Mouse (Mus musculus) embryo, embryonic 10 days (tissue): Measurements from ENCODE around the gene Tmem214.
A peak's percentile ranks its signal among the peaks of the same experiment; 100 is the strongest.

Experiments
- DNase-seq: peaks from one replicate; pipeline ENCODE4 v3.0.0-alpha.2; 2015; ENCODE audit warnings: low spot score

Gene Tmem214

DNA sequence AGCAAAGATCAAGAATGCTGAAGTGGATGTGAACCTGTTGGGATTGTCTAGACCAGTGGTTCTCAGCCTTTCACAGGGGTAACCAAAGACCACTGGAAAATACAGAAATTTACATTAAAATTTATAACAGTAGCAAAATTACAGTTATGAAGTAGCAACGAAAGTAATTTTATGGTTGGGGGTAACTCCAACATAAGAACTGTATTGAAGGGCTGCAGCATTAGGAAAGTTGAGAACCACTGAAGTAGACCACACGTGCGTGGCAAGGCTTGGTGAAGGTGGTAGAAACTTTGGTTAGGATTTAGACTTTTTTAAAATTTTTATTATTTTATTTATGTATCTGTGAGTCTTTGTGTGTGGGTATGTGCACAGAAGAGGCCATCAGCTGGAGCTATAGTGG, at the start of gene Tmem214:
Gene Tmem214 (plus strand): TSS at position 301 of the 400 bp plus-strand sequence.
- no peak for DNase-seq

DNA sequence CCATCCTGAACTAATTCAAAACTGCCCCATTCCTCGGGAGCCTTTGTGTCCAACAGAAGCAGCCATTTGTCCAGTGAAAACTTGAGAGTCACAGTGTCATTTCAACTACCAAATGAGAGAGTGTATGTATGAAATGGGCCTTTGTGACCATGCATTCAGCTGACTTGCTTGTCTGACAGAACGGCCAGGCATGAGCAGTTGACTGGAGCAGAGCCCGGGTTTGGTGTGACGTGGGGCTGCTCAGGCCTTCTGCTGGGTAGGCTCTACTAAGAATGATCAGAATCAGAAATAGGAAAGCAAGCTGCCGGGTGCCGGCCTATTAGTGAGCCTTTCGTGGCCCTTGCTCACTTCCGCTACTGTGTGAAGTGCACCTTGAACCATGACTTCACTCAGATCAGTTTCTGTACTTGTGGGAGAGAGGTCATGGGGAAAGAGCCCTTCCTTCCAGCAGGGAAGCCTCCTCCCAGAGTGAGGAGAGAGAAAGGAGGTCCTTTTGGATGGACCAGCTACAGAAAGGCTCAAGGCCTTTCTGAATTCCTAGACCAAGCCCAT, 49.0 kb upstream of the Tmem214 start:
- no peak for DNase-seq

DNA sequence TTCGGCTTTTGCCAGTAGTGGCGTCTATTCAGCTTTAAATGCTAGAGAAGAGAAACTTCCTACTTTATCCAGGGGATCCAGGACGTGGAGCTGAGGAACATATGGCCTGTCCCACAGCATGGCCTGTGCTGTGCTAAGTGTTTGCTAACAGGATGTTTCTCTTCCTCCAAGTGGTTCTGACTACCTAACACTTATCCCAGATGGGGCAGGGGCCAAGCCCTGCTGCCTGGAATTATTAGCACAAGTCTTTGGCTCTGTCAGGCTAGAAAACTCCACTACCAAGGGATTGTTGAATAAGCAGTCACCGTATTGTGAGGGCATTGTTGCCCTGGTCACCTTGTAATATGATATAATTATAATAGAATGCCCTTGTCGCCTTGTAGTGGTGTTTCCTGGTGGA, 45.1 kb upstream of the Tmem214 start:
- no peak for DNase-seq

DNA sequence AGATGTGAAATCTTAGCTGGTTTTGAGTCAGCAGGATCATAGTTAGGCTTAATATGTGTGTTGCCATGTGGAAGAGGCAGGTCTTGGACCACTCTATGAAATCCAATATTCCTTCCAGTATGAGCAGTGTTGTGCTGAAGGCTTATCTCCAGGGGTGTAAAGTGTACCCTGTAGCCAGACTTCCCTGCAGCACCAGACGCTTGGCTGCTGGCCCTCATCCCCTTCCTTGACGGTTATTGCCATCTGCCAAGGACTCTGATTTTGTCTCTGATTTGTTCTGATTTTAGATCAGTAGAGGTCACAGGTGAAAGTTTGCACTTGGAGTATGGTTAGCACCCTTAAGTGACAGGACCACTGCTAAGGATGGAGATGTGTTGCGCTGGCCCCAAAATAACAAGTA, 44.7 kb upstream of the Tmem214 start:
- no peak for DNase-seq

DNA sequence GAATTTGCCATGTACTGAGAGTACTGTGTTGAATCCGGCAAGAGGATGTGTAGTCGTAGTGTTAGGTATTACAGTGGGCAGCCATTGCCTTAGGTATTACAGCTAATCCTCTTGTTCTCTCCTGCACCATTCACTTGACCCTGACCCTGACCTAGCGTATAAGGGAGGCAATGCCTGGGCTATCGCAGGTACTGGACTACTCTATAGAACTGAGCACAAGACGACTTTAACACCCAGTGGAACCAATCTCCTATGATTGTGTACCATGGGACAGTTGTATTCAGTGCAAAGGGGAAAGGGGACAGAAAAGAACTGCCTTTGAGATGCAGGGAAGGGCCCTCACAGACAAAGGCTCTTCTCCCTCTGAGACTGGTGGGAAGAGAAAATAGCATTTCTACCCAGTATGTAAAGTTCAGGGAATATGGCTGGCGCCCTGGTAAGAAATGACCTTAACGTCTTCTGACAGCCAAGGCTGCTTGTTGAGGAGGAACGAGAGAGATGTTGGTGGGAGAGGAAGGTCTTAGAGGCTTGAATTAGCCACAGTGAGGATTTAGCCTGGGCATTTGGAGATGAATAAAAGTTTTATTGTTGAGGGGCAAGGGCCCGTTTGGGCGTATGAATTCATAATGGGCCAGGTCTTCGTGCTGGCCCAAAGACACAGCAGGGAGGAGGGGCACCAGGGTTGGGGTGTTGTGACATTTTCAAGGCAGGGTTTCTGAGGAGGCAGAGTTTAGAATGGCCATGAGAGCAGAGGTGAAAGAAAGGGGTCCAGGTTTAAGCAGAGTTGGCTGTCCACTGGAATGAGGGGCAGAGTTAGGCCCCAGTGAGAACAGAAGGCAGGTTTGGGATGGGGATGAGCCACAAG, 43.5 kb upstream of the Tmem214 start:
- DNase-seq = no peak

DNA sequence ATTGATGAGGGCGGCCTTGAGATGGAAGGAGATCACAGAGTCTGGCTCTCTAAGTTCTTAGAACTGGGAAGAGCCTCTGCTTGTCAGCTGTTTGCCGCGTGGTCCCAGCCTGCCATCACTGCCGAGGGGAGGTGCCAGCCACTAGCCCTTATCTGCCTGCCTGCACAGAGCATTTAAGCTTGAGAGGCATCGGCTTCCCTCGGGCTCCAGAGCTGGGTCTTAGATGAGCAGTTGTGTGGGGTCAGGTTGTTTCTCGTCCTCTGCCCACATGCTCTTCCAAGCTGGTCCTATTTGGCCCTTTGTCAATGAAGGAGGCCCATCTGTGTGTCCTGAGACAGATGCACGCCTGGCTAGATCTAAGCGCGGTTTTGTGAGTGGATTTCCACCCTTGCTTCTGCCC, 42.6 kb upstream of the Tmem214 start:
- no peak for DNase-seq

DNA sequence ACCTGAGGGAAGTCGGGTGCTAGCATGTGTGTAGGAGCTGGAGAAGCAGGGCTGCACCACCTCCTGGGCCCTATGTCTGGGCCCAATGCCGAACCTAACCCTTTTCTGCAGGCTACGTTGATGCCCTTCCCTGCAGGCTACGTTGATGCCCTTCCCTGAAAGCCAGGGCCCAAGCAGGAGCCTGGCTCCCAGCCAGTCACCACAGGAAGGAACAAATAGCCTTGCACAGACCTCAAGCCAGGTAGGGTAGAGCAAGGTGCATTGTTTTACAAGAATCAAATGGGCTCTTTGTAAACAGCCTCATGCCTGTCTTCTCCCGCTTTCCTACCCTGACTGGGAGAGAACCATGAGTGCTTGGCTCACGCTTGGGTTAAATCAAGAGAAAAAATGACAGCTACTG, 42.0 kb upstream of the Tmem214 start:
- DNase-seq = no peak

DNA sequence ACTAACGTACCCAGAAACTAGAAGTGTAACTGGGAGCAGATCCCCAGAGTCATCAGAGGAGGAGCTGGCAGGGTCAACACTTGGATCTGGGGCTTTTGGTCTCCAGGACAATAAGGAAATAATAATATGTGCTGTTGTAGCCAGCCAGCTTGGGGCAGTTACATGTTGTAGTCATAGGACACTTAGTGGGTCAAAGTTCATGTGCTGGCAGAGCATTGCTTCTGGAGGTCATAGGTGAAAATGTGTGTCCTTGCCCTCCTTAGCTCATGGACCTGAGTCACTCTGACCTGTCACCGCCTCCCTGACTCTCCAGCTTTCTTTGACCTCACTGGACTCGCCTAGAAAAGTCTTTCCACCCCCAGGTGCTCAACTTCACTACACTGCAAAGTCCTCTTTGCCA, 34.4 kb upstream of the Tmem214 start:
- DNase-seq = no peak

DNA sequence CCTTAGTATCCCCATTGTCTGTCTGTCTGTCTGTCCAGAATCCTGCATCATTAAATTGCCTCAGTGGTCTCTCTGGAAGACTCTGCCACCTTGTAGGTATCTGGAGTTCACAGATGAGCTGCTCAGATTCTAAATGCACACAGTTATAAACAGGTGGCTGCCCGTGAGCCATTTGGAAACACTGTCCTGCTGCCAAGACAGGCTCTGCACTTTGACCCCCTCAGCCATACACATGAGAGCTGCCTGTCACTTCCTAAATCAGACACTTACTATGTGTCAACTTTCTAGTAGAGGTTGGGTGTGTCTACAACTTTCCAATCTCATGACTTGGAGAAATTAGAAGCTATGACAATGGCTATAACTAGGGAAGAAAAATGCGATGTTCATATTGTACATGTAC, 28.1 kb upstream of the Tmem214 start:
- no peak for DNase-seq

DNA sequence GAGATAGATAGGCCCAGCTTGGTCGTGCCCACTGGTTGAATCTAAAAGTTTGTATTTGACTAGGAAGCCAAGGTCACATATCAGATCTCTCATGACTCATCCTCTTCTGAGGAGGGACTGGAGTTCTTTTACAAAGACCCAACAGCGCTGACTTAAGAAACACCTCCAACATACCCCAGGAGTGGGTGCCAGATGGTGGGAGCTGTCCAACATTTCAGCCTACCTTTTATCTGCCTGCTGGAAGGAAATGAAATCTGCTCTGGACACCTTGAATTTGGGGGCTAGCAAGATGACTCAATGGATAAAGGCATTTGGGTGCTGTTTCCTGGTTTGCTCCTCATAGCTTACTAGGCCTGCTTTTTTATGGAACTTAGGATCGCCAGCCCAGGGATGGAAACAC, 25.9 kb upstream of the Tmem214 start:
- no peak for DNase-seq

DNA sequence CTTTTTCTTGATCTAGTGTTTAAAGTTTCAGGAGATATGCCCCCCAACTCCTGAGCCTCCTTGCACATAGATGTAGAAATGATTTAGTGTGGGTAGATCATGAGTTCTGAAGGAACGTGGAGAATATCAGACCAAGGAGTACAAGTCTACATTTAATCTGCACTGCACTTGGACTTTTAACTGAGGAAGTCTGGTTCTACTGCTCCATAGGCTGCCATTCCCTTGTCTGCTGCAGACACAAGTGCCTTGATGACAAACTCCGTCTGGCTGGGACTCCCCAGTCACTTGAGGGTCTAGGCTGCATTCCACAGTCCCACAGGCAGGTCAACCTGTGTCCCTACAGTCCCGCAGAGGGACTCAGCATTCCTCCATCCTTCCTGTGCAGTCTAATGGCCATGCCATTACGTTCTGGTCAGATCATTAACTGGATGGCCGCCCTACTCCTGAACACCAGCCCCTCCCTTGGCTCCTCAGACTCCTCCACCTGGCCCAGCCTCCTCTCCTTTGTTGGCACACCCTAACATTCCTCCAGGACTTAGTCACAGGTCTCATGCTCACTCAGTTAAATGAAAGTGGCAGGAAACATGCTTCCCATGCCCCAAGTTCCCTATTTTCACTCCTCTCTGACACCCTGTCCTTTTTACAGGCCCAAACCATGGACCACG, 17.8 kb upstream of the Tmem214 start:
- no peak for DNase-seq

DNA sequence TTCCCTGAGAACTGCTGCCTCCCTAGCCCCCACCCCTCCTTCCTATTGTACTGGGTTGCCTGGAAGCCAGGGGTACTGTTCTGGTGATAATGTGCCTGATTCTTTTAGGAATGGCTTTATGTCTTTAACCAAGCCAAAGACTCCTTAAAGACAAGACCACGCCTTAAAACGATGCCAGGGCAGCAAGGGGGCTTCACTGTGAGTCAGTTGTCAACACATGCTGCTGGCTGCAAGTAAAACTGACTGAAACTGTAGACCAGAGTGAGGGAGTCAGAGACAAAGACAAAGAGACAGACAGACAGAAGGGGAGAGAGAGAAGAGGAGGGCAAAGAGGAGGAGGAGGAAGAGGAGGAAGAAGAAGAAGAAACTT, 17.3 kb upstream of the Tmem214 start:
- no peak for DNase-seq

DNA sequence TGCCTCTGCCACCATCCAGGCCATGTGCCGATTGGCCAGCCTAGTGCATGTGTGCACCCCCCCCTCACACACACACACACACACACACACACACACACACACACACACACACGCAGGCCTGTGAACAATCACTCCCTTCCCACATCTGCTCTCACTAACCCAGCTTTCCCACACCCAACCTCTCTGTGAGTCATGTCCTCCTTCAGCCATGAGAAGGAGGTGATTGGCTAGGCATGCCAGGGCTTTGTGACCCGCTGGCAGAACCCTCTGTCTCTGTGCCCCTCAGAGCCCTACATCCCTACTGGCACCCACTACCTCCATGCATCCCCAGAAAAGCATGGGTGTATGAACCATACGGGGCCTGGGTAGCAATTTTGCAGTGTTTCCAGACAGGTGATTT, 14.3 kb upstream of the Tmem214 start:
- DNase-seq = no peak

DNA sequence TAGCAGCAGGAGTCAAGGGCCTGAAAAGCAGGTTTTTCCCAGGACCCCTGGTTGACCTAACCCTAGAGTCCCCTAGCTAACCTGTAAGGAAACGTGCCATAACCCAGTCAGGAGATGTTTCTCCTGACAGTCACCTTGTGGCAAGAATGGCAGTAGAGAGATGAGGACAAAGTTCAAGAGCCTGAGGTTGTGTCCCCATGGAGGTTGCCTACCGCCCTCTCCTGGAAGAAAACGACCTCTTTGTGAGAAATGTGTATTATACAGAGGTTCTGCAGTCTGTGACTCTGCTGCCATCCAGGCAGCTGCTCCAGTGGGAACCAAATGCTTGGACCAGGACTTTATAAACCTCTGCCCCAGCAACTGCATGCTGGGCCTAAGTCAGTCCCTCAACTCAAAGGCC, 12.1 kb upstream of the Tmem214 start:
- peak; percentile 23 for DNase-seq

DNA sequence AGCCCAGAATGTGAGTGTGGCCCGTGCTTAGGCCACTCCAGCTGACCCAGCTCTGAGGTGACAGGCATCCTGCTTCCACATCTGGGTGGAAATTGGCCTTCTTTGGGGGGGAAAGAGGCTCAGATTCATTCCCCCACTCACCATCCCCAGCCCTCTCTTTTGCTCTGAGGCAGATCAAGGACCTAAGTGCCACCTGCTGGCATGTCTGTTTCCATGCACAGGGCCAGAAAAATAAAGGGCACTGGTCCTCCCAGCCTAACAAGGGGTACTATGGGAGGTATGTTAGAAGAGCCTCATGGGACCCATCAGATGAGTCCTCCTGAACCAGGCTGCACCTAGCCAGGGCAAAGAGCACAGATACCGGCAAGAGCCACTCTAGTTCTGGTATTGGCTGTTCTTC, 11.7 kb upstream of the Tmem214 start:
- DNase-seq = no peak

DNA sequence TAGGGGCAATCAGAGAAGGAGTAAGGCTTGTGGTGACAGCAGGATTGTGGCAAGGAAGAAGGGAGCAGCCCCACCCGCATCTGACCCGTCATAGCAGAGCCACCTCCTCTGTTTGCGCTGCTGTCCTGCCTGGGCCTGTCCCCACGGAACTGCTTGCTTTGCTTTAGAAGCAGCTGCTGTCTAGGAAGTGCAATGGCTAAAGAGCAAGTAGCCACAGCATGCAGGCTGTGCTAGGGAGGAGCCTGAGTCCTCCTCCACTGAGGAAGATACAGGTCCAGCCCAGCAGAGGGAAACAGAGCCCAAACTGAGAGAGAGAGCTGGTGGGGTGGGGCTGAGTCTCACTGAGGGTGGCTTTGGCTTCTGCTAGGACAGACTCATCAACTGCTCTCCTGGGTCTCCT, 4.0 kb upstream of the Tmem214 start:
- DNase-seq = peak; percentile 11

DNA sequence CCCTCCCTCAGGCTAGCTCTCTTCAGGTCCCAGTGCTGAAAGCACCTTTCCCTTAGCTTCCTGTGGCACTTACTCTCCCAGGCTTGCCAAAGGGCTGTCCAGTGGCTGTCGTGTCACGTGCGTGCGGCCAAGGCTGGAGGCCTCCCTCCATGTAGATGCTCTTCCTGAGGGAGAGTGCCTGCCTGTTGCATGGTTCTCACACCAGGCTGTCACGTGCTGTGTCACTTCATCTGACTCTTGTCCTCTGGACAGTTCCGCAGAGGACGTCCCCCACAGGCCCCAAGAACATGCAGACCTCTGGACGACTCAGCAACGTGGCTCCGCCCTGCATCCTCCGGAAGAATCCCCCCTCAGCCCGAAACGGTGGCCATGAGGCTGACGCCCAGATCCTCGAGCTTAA, 3.5 kb upstream of the Tmem214 start:
- DNase-seq = no peak

DNA sequence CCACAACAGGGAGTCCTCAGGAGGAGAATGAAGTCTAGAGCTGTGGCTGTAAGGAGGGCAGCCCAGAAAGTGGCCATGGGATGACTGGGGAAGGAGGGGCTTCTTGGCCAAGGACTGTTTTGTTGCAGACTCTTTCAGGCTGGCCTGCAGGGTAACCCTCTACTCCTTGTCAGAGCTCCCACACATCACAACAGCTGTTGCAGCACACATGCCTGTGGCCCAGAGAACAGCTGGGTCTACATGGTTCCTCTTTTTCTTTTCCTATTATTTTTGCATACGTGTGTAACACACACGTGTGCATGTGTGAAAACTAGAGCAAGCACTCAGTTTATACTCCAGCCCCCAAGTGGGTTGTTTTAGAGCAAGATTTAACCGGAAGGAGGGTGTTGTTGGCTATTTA, 941 bp upstream of the Tmem214 start:
- no peak for DNase-seq

DNA sequence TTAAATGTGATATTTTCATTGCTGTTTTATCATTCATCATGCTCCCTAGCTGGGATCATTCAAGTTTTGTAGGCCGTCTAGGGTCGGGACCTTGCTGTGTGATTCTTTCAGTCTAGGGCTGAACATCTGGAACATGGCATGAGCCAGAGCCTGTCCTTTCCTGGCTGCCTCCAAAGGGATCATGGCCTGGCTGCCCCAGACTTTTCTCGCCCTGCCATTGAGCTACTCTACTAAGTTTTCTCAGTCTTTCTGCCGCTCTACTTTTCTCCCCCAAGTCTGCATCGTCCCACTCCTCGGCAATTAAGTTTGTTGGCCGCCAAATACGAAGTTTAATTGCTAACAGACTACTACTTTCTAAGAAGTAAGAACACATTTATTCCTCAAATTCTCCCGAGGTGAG, 1.2 kb downstream of the Tmem214 start:
- peak; percentile 47 for DNase-seq

DNA sequence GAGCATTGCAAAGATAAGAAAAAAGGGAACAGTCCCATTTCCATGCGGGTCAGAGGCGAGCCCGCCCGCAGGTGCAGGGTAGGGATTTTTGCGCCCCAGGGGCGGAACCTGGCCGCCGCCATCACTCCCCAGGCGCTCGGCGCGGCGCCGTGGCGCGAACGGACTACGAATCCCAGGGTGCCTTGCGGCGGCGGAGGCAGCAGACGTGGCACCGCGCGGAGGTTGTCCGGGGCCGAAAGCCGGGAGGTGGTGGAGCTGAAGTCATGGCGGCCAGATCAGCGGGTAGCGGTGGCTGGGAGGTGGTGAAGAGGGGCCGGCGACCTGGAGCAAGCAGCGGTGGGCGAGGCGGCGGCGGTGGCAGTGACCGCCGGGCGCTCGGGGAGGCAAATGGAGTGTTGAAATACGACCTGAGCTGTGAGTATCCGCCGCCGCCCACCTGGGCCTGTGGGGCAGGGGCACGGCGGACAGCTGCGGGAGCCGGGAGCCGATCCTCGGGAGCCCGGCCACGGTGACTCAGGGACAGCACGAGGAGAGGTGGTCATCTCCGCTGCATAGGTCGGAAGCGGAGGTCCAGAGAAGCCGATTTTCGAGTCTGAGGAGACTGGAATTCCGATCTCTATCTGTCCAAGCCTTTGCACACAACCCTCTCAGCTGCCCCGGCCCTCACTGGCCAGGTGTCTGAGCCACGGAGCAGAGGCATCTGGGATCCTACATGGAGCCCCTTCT, 1.8 kb downstream of the Tmem214 start:
- DNase-seq = peak; percentile 96

DNA sequence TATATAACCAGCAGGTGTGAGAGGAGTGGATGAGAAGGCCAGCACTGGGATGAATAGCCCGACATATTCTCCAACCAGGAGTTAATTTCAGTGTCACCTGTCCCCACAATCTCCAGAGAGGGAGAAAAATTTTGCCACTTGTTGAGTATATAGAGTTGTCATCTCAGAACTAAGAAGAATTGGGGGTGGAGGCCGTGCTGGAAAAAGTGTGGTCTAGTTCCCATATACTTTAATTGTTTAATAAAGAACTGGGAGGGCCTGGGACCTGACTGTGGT, 2.3 kb downstream of the Tmem214 start:
- no peak for DNase-seq

DNA sequence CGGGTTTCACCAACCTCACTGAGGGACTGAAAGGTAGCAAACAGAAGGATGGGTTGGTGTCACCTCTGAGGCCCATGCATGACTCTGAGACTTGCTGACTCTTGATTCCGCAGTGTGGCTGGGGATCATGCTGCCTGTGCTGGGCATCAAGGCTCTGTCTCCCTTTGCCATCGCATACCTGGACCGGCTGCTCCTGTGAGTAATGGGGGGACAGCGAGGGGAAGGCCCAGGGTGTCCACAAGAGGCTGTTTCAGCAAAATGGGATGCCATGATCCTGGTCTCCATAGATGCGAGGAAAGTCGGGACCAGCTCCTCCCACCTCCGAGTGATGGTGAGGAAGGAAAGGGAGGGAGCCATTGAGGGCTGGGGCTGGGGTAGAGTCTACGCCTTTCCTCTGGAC, 4.8 kb downstream of the Tmem214 start:
- DNase-seq = no peak

DNA sequence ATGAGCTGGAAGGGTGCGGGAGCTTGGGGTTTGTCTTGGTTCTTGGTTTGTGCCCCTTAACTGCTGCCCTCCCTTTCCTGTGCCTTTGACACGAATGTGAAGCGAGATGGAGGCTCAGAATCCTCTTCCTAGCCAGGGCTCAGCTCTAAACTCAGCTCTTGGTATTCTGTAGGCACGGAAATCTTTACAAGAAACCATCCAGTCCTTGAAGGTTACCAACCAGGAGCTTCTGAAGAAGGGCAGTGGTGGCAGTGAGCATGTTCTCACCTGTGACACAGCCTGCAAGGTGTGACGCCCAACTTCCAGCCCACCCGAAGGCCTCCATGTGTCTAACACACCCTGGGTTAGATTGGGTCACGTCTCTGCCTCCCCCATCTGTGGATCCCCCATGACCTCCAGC, 6.6 kb downstream of the Tmem214 start:
- DNase-seq = no peak
